Mouse (Mus musculus) lung, embryonic 14.5 days (tissue): ENCODE data around the gene Il12b. TPM values are rescaled to one million over a fixed set of nuclear protein-coding genes. Genes with fewer than 3 reads are reported as not detected.

Experiments used
- ATAC-seq: fragments of 200-750 bp; cut with Nextera tagmentation; 2 replicates; pipeline ENCODE4 v1.8.0; 2017; ENCODE audit warnings: mild to moderate bottlenecking, moderate TSS enrichment, moderate library complexity; ENCODE audit not compliant: insufficient read depth
- DNase-seq: peaks from one replicate; pipeline ENCODE4 v3.0.0-alpha.2; 2015
- H3K27ac ChIP-seq: fragments of 300-500 bp; sonication (generic); 2 replicates; pipeline ENCODE4 v1.5.1; 2014; ENCODE audit warnings: low read depth, mild to moderate bottlenecking, moderate library complexity
- H3K27me3 ChIP-seq: fragments of 300-500 bp; sonication (generic); 2 replicates; pipeline ENCODE4 v1.6.1; 2014; ENCODE audit warnings: low read length, control low read depth; ENCODE audit not compliant: insufficient read depth
- H3K36me3 ChIP-seq: fragments of 300-500 bp; sonication (generic); 2 replicates; pipeline ENCODE4 v1.6.1; 2014; ENCODE audit warnings: control low read depth; ENCODE audit not compliant: insufficient read depth
- H3K4me1 ChIP-seq: fragments of 300-500 bp; sonication (generic); 2 replicates; pipeline ENCODE4 v1.6.1; 2014; ENCODE audit warnings: antibody characterized with exemption, control low read depth; ENCODE audit not compliant: insufficient read depth
- H3K4me2 ChIP-seq: fragments of 300-500 bp; sonication (generic); 2 replicates; pipeline ENCODE4 v1.6.1; 2014; ENCODE audit warnings: mild to moderate bottlenecking
- H3K4me3 ChIP-seq: fragments of 300-500 bp; sonication (generic); 2 replicates; pipeline ENCODE4 v1.5.1; 2014; ENCODE audit warnings: low read depth, low read length
- H3K9ac ChIP-seq: fragments of 300-500 bp; sonication (generic); 2 replicates; pipeline ENCODE4 v1.6.1; 2014
- H3K9me3 ChIP-seq: fragments of 300-500 bp; sonication (generic); 2 replicates; pipeline ENCODE4 v1.6.1; 2016; ENCODE audit warnings: low read depth, low read length, control low read depth
- CTCF ChIP-seq: IDR thresholded peaks from 2 replicates; pipeline ENCODE4 v1.5.1; 2016; ENCODE audit warnings: antibody characterized with exemption, low read depth
- WGBS: fragments of 180-500 bp; shearing (Covaris S2); extraction: QIAGEN DNeasy Blood & Tissue Kit; methylation state at CpG from one replicate; pipeline ENCODE4 v1.1.7; 2014; 5-methylcytosine and 5-hydroxymethylcytosine counted together
- polyA plus RNA-seq: library from polyadenylated mRNA; unstranded; fragments of >200 nt; fragmentation: Nextera tagmentation; extraction: Ambion mirVana; gene quantifications from 2 replicates; pipeline ENCODE4 v1.2.1, GENCODE M21; 2014

Il12b gene
- polyA plus RNA-seq, 1 experiment from 2014 or later, result not detected

DNA sequence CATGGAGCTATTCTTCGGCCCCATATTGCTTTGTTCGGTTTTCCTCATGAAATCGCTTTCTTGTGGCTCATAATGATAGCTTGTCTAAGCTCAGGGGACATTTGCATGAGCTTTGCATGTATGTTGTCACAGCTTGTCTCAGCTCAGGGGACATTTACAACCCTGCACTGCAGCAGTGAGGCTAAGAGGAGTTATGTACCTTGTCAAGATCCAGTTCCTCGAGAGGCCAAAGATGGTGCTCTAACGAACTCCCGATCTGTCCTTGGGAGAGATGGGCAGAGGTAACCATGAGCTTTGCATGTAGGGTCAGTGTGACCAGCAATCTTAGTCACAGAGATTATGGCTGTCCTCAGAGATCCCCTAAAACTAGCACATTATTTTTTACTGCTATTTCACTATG is 1.5 kb upstream of the Il12b start:
- Histone ChIP-seq H3K27ac (no peak overlapping the region), H3K4me2 (peak overlapping the region; percentile 62), H3K9me3 (no peaks in the 10 kb centered on the region), H3K4me3 (no peak overlapping the region), H3K27me3 (no peaks in the 10 kb centered on the region), H3K9ac (no peak overlapping the region), H3K4me1 (no peaks in the 10 kb centered on the region), H3K36me3 (no peaks in the 10 kb centered on the region)
- DNase-seq (no peak), ATAC-seq (0 out of 2 replicates have a peak, but pooled peaks have one; percentile 4)
- WGBS, result 66% methylated on average over 6 of the region's 6 CpGs
- no peak for TF ChIP-seq CTCF

DNA sequence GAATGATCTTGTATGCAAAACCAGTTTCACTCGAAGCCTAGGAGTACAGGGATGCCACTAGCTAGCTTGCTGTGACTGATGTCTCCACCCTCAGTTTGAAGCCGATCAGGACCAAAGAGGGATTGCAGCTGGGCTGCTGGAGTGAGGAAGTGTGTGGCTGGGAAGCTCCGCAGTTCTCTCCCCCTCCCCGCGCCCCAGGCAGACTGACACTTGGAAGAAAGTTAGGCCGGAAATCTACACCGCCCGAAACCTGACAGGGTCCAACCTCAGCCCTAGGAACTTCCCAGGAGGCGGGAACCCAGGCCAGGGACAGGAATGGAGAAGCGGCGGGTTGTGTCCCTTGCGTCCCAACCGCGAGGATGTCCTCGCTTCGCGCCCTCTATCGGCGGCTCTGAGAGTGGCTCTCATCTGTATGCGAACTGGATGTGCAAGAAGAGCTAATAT is 1.1 kb upstream of the Il12b start:
- WGBS, result under 1% methylated on average over 20 of the region's 20 CpGs
- H3K27ac ChIP-seq, result no peak overlapping the region
- ATAC-seq, result peak; percentile 80; the same call in 1 of the 2 replicates

DNA sequence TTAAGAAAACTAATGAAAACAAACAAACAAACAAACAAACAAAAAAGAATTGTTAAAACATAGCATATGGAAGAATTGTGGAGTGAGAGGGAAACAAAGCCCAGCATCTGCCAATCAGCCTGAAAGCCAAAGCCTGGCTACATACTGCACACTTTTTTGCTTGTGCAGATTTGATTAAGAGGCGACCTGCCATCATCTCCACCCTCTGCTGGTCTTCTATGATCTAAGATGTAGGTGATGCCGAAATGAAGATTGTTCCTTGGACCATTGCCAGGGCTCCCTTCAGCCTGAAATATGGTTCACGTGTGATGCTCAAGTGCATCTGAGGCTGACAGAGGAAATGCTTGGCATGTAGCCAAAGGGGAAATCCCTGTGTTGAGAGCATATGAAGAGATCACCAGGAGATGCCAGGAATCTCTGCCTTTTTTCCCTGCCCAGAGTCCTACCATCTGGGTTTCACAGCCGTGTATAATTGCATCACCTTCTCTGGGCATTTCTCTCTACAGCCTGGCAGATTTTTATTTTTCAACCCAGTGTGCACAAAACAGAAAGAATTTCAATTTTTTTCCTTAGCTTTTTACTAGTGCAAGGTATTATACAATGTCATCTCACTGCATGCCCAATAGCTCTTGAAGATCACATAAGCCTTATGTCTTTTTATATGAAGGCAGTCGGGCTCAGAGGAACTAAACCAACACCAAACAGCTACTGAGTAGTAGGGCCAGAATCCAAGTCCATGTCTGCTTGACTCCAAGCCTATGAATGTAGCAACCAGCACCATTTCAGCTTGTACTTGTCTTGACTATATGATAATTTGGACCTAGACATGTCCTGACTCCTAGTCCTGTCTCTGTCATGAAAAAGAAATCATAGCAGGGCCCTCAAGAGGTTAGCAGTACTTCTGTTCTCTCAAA is 2.0 kb downstream of the Il12b start:
- Histone ChIP-seq H3K4me3 (no peak overlapping the region), H3K27me3 (no peaks in the 10 kb centered on the region), H3K9ac (no peak overlapping the region), H3K4me2 (no peak overlapping the region), H3K36me3 (no peaks in the 10 kb centered on the region), H3K27ac (no peak overlapping the region), H3K4me1 (no peaks in the 10 kb centered on the region), H3K9me3 (no peaks in the 10 kb centered on the region)
- ATAC-seq (no peak), DNase-seq (peak; percentile 77)
- 31% methylated on average over 5 of the region's 5 CpGs for WGBS
- TF ChIP-seq CTCF, result no peak

More for the DNA sequence above, 1.1 kb upstream of the Il12b start:
- H3K4me1 ChIP-seq, result no peaks in the 10 kb centered on the region
- peak; percentile 87 for TF ChIP-seq CTCF
- no peaks in the 10 kb centered on the region for H3K27me3 ChIP-seq
- H3K36me3 ChIP-seq, result no peaks in the 10 kb centered on the region
- peak overlapping the region; percentile 62 for H3K4me2 ChIP-seq
- peak; percentile 94 for DNase-seq
- peak overlapping the region; percentile 27 for H3K4me3 ChIP-seq
- H3K9me3 ChIP-seq, result no peaks in the 10 kb centered on the region
- H3K9ac ChIP-seq, result peak overlapping the region; percentile 40

DNA sequence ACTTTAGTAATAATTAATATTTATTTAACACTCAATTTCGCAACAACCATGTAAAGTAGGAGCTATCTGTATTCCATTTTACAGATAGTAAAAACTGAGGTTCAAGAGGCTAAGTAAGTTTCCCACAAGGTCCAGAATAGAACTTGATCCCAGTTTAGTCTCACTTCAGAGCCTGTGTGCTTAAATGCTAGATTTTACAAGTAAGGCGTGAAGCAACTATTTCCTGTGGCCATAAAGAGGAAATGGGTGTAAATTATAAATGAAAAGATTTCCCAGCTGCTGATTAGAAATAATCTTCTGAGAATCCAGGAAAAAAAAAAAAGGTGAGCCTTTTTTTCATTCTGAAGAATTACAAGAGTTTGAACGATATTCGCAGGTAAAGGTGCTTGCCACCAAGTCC is 5.2 kb downstream of the Il12b start:
- Histone ChIP-seq H3K27me3 (no peaks in the 10 kb centered on the region), H3K9me3 (no peaks in the 10 kb centered on the region), H3K4me1 (no peaks in the 10 kb centered on the region), H3K4me3 (no peak overlapping the region), H3K36me3 (no peaks in the 10 kb centered on the region), H3K9ac (no peak overlapping the region), H3K27ac (no peak overlapping the region), H3K4me2 (no peak overlapping the region)
- WGBS, result 92% methylated on average over 4 of the region's 4 CpGs
- DNase-seq (no peak), ATAC-seq (no peak)
- TF ChIP-seq CTCF, result no peak

DNA sequence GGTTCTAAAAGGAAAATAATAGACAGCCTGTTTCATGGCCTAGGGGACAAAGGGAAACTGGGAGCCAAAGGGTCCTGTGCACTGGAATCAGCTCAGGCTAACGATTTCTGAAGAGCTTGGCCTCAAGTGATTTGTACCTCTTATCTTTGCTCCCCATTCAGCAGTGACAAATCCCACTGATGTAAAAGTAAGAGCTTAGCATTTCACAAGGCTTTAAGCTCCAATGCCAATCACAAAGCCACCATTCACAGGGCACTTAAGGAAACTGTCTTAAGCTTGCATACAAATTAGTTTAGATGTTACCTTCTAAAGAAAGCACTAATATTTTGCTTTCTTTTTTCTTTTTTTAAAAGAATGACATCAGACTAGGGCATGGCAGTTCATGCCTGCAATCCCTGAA is 6.1 kb downstream of the Il12b start:
- no peak for DNase-seq
- no peak overlapping the region for H3K9ac ChIP-seq
- H3K27ac ChIP-seq, result no peak overlapping the region
- no peak for ATAC-seq
- no peaks in the 10 kb centered on the region for H3K4me1 ChIP-seq
- 22% methylated on average over 1 of the region's 1 CpGs for WGBS
- H3K9me3 ChIP-seq, result no peaks in the 10 kb centered on the region
- no peaks in the 10 kb centered on the region for H3K36me3 ChIP-seq
- no peak for TF ChIP-seq CTCF
- no peak overlapping the region for H3K4me3 ChIP-seq
- H3K27me3 ChIP-seq, result no peaks in the 10 kb centered on the region
- no peak overlapping the region for H3K4me2 ChIP-seq

- ATAC-seq (no peak), DNase-seq (no peak)
- 70% methylated on average over 5 of the region's 5 CpGs for WGBS
- Histone ChIP-seq H3K9ac (no peak overlapping the region), H3K36me3 (no peaks in the 10 kb centered on the region), H3K4me2 (no peak overlapping the region), H3K27ac (no peak overlapping the region), H3K4me1 (no peaks in the 10 kb centered on the region), H3K4me3 (no peak overlapping the region), H3K27me3 (no peaks in the 10 kb centered on the region), H3K9me3 (no peaks in the 10 kb centered on the region)
- no peak for TF ChIP-seq CTCF
Measured at GRCm38 (mm10) chr11:44406457-44406856, 6.6 kb downstream of the Il12b start.

GRCm38 (mm10) chr11:44408626-44409025 is 8.8 kb downstream of the Il12b start:
- WGBS, result 40% methylated on average over 5 of the region's 5 CpGs
- Histone ChIP-seq H3K36me3 (no peaks in the 10 kb centered on the region), H3K4me2 (no peak overlapping the region), H3K27me3 (no peaks in the 10 kb centered on the region), H3K9me3 (no peaks in the 10 kb centered on the region), H3K4me1 (no peaks in the 10 kb centered on the region), H3K4me3 (no peak overlapping the region), H3K9ac (no peak overlapping the region), H3K27ac (no peak overlapping the region)
- TF ChIP-seq CTCF, result no peak
- DNase-seq, result no peak
- no peak for ATAC-seq
